Mouse (Mus musculus) heart, embryonic 10.5 days (tissue): Measurements from ENCODE around the gene Ereg. TPM values are rescaled to one million over a fixed set of nuclear protein-coding genes. Genes with fewer than 3 reads are reported as not detected.

Experiments used
- DNase-seq: peaks from one replicate; pipeline ENCODE4 v3.0.0-alpha.2; 2017; ENCODE audit warnings: low spot score
- H3K27ac ChIP-seq: fragments of 300-500 bp; sonication (generic); 2 replicates; pipeline ENCODE4 v1.5.1; 2016; ENCODE audit warnings: mild to moderate bottlenecking
- H3K27me3 ChIP-seq: fragments of 300-500 bp; sonication (generic); 2 replicates; pipeline ENCODE4 v1.6.1; 2016; ENCODE audit warnings: mild to moderate bottlenecking; ENCODE audit not compliant: poor library complexity, insufficient read depth, severe bottlenecking
- H3K36me3 ChIP-seq: fragments of 300-500 bp; sonication (generic); 2 replicates; pipeline ENCODE4 v1.6.1; 2016; ENCODE audit warnings: mild to moderate bottlenecking, moderate library complexity
- H3K4me1 ChIP-seq: fragments of 300-500 bp; sonication (generic); 2 replicates; pipeline ENCODE4 v1.6.1; 2016; ENCODE audit warnings: mild to moderate bottlenecking
- H3K4me3 ChIP-seq: fragments of 300-500 bp; sonication (generic); 2 replicates; pipeline ENCODE4 v1.5.1; 2016; ENCODE audit warnings: mild to moderate bottlenecking, moderate library complexity
- H3K9me3 ChIP-seq: fragments of 300-500 bp; sonication (generic); 2 replicates; pipeline ENCODE4 v1.6.1; 2016; ENCODE audit warnings: mild to moderate bottlenecking, moderate library complexity
- WGBS: fragments of 180-500 bp; shearing (Covaris S2); methylation state at CpG from one replicate; pipeline ENCODE4 v1.1.7; 2016; 5-methylcytosine and 5-hydroxymethylcytosine counted together
- polyA plus RNA-seq: library from polyadenylated mRNA; unstranded; fragments of >200 nt; fragmentation: Nextera tagmentation; extraction: Ambion mirVana; gene quantifications from 2 replicates; pipeline ENCODE4 v1.2.1, GENCODE M21; 2016

Gene Ereg
- polyA plus RNA-seq, 1 experiment from 2014 or later: 0.06 TPM

DNA sequence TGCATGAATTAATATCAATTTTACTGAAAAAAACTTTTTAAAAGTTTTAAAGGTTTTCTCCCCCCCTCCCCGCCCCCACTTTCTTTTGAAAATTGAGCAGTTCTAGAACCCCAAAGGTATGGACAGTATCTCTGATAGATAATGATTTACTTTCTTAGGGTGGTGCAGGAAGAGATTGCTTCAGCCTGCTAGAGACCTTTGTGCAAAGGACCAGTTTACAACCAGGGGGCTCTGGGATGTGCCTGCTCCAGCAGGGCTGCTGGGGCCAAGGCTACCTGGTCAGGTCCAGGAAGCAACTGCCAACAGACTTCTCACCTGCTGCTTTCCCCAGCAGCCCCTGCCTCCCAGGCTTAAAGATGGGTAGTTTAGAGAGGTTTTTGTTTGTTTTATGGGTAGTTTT, 599 bp downstream of the Ereg start:
- no peaks in the 10 kb centered on the region for H3K36me3 ChIP-seq
- no peaks in the 10 kb centered on the region for H3K9me3 ChIP-seq
- DNase-seq: no peak
- H3K4me1 ChIP-seq: peaks cover 7% of the 10 kb centered on the region
- H3K27me3 ChIP-seq: peaks cover 23% of the 10 kb centered on the region
- peak overlapping the region; percentile 62 for H3K4me3 ChIP-seq
- 38% methylated on average over 1 of the region's 1 CpGs for WGBS
- H3K27ac ChIP-seq: no peak overlapping the region

DNA sequence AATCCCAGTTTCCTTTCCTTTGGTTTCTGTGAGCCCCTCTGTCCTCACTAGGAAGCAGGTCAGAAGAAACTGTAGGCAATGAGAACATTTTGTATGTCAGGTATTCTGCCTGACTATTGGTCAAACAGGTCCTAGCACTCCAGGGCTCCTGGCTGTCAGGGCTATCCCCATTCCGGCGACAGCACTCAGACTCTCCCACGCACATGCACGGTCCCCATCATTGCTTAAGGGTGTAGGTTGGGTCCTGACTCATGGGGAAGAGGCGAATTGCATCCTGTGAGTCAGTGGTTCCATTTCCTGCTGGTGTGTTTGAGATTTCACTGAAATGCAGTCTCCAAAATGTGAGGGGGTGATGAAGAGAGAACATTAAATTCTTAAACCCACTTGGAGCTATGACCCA, 8.6 kb downstream of the Ereg start:
- WGBS: 55% methylated on average over 5 of the region's 5 CpGs
- Histone ChIP-seq H3K9me3 (no peaks in the 10 kb centered on the region), H3K4me1 (peaks cover 7% of the 10 kb centered on the region; the same call in 1 of the 2 replicates), H3K27me3 (no peaks in the 10 kb centered on the region), H3K4me3 (no peak overlapping the region), H3K36me3 (no peaks in the 10 kb centered on the region), H3K27ac (no peak overlapping the region)
- DNase-seq: no peak

DNA sequence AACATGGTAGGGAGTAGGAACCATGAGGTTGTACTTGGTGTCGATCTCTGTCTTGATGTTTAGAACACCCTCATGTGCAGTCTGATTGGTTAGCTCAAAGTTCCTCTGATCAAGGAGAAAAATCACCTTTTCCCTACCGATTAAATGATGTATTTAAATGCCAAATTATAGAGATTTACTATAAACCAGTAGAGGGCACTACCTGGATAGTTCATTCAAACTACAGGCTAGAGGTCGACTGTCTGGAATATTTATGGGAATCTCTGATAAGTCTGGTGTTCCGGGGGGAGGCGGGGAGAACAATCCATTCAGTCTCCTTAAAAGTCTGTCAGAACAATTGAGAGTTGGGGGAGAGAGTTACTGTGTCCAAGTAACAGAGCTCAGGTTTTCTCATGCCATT, 10.9 kb downstream of the Ereg start:
- 67% methylated on average over 5 of the region's 5 CpGs for WGBS
- H3K9me3 ChIP-seq: no peaks in the 10 kb centered on the region

DNA sequence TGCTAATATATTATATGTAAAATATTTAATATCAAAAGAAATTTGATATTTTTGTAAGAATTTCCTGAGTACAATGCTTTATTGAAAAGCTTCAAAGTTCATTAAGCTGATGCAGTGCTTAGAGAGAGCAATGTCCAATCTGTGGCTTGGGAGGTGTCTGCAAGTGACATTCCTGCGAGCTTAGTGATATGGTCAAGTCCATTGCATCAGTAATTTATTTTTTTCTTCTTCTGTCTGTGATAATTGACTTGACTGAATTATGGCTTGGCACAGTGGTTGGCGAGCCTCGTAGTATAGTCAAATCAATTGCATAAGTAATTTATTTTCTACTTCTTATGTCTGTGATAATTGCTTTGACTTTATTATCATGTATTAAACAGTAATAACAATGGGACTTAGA, 15.9 kb downstream of the Ereg start:
- 74% methylated on average over 3 of the region's 3 CpGs for WGBS
- no peaks in the 10 kb centered on the region for H3K9me3 ChIP-seq
- H3K4me3 ChIP-seq: no peak overlapping the region
- no peaks in the 10 kb centered on the region for H3K4me1 ChIP-seq
- H3K36me3 ChIP-seq: no peaks in the 10 kb centered on the region
- DNase-seq: no peak
- H3K27ac ChIP-seq: no peak overlapping the region
- no peaks in the 10 kb centered on the region for H3K27me3 ChIP-seq

More for the DNA sequence above, 10.9 kb downstream of the Ereg start:
- Histone ChIP-seq H3K36me3 (no peaks in the 10 kb centered on the region), H3K4me3 (no peak overlapping the region), H3K27me3 (no peaks in the 10 kb centered on the region), H3K27ac (no peak overlapping the region), H3K4me1 (peaks cover 7% of the 10 kb centered on the region; the same call in 1 of the 2 replicates)
- DNase-seq: no peak

DNA sequence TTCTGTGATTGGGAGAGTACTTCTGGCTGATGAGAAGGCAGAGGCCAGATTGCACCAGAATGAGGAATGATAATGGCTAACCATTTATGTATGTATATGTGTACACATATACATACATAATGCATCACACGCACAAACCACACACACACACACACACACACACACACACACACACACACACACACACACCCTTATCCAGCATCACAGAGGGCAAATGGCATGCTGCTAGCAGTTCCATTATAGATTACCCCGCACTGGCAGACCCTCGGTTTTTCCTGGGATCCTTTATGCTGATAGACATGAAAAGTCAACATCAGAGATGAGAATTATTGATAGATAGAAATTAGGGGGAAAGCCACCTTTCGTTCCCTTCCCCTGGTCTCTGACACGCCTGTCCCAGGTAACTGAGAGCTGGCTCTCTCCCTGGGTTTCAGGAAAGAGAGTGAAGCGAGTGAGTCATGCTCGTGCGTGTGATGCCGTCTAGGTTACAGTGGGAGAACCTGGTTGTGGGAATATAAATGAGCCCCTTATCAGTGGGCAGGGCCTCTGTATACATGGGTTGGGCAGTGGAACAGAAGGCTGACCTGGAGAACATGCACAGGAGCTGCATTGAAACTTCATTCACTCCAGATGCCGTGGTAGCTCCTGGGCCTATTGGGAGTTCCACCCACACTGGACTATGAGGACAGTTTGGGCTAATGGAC, 23.6 kb downstream of the Ereg start:
- H3K36me3 ChIP-seq: no peaks in the 10 kb centered on the region
- H3K4me3 ChIP-seq: no peak overlapping the region
- H3K4me1 ChIP-seq: no peaks in the 10 kb centered on the region
- no peaks in the 10 kb centered on the region for H3K27me3 ChIP-seq
- no peak overlapping the region for H3K27ac ChIP-seq
- no peak for DNase-seq
- no peaks in the 10 kb centered on the region for H3K9me3 ChIP-seq
- 83% methylated on average over 9 of the region's 10 CpGs for WGBS

DNA sequence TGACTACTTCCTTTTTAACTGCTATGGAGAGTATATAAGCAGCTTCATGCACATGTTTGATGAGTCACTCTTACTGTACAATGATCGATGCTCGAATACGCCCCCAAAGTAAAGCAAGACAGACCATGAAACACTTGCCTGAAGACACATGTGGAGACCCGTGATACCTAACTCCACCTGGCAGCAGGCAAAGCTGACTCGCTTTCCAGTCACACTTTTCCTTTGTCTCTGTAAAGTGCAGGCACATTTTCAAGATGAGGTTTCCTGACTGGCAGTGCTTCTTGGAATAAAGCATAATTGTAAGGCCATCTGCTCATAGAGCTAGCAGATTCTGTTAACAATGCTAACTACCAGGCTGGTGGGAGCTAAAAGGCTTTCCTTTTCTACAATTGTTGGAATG, 27.3 kb downstream of the Ereg start:
- no peaks in the 10 kb centered on the region for H3K9me3 ChIP-seq
- DNase-seq: no peak
- no peaks in the 10 kb centered on the region for H3K27me3 ChIP-seq
- no peaks in the 10 kb centered on the region for H3K36me3 ChIP-seq
- 94% methylated on average over 5 of the region's 5 CpGs for WGBS
- no peak overlapping the region for H3K4me3 ChIP-seq
- no peak overlapping the region for H3K27ac ChIP-seq
- no peaks in the 10 kb centered on the region for H3K4me1 ChIP-seq

DNA sequence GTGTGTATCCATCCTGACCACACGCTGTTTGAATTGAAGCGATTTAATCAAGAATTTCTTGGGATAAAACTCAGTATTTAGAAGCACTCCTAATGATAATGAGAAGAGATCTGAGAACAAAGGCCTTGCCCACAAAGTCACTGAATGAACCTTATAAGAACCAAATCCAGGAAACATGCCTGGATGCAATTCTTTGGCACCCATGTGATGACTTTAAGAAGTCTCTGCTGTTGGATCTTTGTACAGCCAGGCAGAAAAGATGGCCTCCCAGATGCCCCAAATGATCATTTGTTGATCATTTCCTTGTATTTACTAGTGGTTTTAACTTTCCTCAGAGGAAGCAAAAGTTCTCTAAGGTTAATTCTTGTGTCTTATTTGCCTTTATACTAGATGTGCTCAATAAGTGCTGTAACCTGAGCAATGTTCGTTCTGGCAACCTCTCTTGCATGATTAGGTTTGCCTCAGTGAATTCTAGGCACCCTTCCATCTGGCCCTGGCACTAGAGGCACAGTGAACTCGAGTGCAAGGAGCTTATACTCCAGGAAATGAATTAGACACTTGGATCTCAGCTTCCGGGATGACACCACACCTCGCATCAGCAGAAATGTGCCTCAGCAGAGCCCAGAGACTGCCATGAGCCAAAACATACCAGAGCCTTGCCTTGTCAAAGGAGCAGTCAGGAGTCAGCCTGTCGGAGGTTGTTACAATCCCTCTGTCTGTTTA, 29.7 kb downstream of the Ereg start:
- no peaks in the 10 kb centered on the region for H3K36me3 ChIP-seq
- H3K9me3 ChIP-seq: no peaks in the 10 kb centered on the region
- no peak for DNase-seq
- no peak overlapping the region for H3K4me3 ChIP-seq
- H3K27me3 ChIP-seq: no peaks in the 10 kb centered on the region
- 80% methylated on average over 7 of the region's 7 CpGs for WGBS
- H3K4me1 ChIP-seq: no peaks in the 10 kb centered on the region
- H3K27ac ChIP-seq: no peak overlapping the region

DNA sequence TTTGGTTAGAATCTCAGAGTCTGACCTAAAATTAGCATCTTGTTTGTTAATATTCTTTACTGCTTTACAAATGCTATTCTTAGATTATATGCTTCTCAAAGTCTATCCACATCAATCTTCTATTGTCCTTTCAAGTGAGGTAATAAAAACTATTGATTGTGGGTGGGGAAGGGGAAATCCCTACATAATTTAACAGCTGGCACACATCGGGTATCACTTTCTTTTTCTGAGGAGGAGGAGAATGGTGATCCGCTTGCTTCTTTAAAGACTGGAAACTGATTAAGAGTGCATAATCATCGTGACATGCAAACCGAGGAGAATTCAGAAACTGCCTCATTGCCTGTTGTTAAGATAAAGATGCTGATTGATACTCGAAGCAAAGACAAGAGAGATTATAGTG, 31.8 kb downstream of the Ereg start:
- Histone ChIP-seq H3K27ac (no peak overlapping the region), H3K9me3 (no peaks in the 10 kb centered on the region), H3K36me3 (no peaks in the 10 kb centered on the region), H3K4me1 (no peaks in the 10 kb centered on the region), H3K4me3 (no peak overlapping the region), H3K27me3 (no peaks in the 10 kb centered on the region)
- 78% methylated on average over 5 of the region's 5 CpGs for whole genome bisulfite sequencing
- DNase-seq: no peak

DNA sequence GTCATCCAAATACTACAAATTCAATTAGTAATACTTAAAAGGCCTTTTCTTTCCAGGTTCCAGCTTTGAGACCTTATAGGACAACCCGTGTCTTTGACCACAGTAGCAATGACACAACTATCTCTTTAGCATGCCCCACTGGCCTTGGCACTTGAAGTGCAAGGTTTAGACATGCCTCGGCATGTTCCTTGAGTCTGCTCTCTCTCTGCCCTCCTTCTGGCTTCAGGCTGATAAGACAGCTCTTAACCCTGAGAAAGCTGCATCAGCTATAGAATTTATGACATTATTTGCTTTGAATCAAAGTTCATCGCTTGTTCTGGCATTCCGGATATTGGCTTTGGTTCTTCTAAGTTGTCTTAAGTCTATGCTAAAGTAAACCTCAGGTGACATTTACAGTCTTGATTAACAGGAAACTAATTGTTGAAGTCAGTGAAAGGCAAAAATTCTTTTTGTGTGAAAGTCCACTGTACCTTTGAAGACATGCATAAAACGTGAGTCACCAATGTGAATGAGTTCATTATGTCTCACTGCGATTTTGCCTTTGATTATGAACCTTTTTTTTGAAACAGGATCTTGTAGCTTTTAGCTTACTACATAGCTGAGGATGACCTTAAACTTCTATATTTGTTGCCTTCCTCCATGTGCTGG, 35.7 kb downstream of the Ereg start:
- Histone ChIP-seq H3K27ac (no peak overlapping the region), H3K36me3 (no peaks in the 10 kb centered on the region), H3K4me3 (no peak overlapping the region), H3K4me1 (no peaks in the 10 kb centered on the region), H3K27me3 (no peaks in the 10 kb centered on the region), H3K9me3 (no peaks in the 10 kb centered on the region)
- DNase-seq: no peak
- WGBS: 82% methylated on average over 6 of the region's 6 CpGs

DNA sequence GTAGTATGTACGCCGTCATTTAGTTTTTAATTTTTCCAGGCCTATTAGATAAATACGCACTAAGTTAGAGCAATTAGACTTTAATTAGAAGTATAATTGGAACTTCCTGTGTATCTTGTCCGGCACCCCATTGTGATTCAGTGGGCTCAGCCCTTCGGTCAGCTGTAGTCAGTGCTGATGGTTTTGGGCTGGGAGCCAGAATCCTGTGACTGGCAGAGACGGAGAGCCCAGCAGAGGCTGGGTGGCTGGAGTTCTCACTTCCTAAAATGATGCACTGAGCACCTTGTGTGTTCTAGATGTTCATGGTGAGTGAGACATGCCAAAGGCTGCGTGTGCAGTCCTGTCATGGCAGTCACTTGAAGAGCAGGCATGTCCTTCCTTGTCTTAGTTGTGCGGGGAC, 36.6 kb downstream of the Ereg start:
- no peak for DNase-seq
- Histone ChIP-seq H3K4me1 (peaks cover 6% of the 10 kb centered on the region; the same call in 1 of the 2 replicates), H3K36me3 (no peaks in the 10 kb centered on the region), H3K27ac (no peak overlapping the region), H3K27me3 (no peaks in the 10 kb centered on the region), H3K9me3 (no peaks in the 10 kb centered on the region), H3K4me3 (no peak overlapping the region)
- 86% methylated on average over 8 of the region's 8 CpGs for WGBS

DNA sequence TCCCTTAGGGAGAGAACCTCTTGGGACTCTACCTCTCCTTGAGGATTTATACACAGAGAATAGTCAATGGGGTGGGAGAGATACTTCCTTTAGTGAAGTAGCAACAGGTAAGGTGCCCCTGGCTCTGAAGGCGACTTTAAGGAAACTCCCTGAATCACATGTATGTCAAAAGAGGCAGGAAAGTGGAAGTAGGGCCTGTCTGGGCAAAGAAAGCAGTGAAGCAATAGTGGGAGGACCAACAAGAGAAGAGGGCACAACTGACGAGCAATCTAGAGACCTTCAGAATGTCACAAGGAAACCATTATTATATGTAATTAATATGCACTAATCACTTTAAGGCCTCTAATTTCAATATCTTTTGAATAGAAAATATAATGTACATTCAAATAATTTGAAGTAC, 39.5 kb downstream of the Ereg start:
- DNase-seq: no peak
- Histone ChIP-seq H3K27ac (no peak overlapping the region), H3K9me3 (no peaks in the 10 kb centered on the region), H3K36me3 (no peaks in the 10 kb centered on the region), H3K4me1 (peaks cover 6% of the 10 kb centered on the region; the same call in 1 of the 2 replicates), H3K27me3 (no peaks in the 10 kb centered on the region), H3K4me3 (no peak overlapping the region)
- whole genome bisulfite sequencing: 85% methylated on average over 2 of the region's 2 CpGs

DNA sequence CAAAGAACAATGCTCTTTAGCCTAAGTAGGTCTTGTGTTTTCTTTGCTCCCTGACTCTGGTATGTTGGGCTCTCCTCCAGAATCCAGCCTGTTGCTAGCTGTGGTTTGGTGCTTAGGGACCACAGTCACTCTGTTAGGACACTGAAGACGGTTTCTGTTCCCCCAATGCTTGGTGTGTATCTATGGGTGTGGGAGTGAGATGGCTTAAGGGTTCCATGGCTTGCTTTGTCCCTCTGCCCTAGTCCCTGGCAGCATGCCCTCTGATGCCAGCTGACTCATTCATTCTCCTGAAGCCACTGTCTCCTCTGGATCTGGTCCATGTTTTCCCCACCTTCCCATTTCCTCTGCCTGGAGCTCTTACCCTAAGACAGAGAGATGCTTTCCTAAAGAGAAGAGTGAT, 40.2 kb downstream of the Ereg start:
- H3K36me3 ChIP-seq: no peaks in the 10 kb centered on the region
- H3K27ac ChIP-seq: no peak overlapping the region
- H3K4me3 ChIP-seq: no peak overlapping the region
- H3K9me3 ChIP-seq: no peaks in the 10 kb centered on the region
- no peaks in the 10 kb centered on the region for H3K27me3 ChIP-seq
- H3K4me1 ChIP-seq: peaks cover 6% of the 10 kb centered on the region; the same call in 1 of the 2 replicates
- WGBS: 85% methylated on average over 1 of the region's 1 CpGs
- no peak for DNase-seq

DNA sequence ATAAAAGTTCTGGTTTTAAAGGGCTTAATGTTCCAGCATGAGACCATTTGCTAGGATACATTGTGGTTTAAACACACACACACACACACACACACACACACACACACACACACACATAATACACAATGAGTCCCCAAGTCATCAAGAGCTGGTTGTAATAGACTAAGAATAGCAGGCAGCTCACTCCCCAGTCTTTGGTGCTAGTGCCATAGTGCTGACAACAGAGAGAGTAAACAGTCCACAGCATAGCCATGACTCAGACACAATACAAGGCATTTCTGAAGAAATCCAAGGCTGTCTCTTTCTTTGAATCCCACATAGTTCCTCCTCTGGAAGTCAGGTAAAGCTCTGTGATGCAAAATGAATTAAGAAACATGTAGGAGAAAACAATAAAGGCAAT, 44.2 kb downstream of the Ereg start:
- H3K27ac ChIP-seq: no peak overlapping the region
- DNase-seq: no peak
- no peaks in the 10 kb centered on the region for H3K27me3 ChIP-seq
- no peaks in the 10 kb centered on the region for H3K36me3 ChIP-seq
- H3K9me3 ChIP-seq: no peaks in the 10 kb centered on the region
- peaks cover 6% of the 10 kb centered on the region; the same call in 1 of the 2 replicates for H3K4me1 ChIP-seq
- no peak overlapping the region for H3K4me3 ChIP-seq
